Mouse (Mus musculus): ENCODE data around the gene Klhl6.
"Not testable (repeated sequence)": the region's sequence is repeated elsewhere in the genome, so short reads cannot be mapped to it uniquely, and the experiment has no call there.

Gene Klhl6

GRCm38 (mm10) chr16:19982537-19983257, at the start of gene Klhl6:
Klhl6 (minus strand) TSS chr16:19983037.
- DNase-seq = no peak

- DNase-seq = not testable (repeated sequence)
These were observed 44.4 kb upstream of the Klhl6 start for GRCm38 (mm10) chr16:20027241-20027640.

- DNase-seq = no peak
These were observed 40.0 kb upstream of the Klhl6 start for GRCm38 (mm10) chr16:20022821-20023220.

GRCm38 (mm10) chr16:20021848-20022247, 39.0 kb upstream of the Klhl6 start:
- no peak for DNase-seq

- DNase-seq = no peak
These were observed 29.8 kb upstream of the Klhl6 start for GRCm38 (mm10) chr16:20012647-20013046.

GRCm38 (mm10) chr16:20006066-20006465, 23.2 kb upstream of the Klhl6 start:
- DNase-seq = no peak

- not testable (repeated sequence) for DNase-seq
These were observed 17.4 kb upstream of the Klhl6 start for GRCm38 (mm10) chr16:20000286-20000685.

- no peak for DNase-seq
These were observed 14.8 kb upstream of the Klhl6 start for GRCm38 (mm10) chr16:19997616-19998015.

GRCm38 (mm10) chr16:19996913-19997312, 14.1 kb upstream of the Klhl6 start:
- DNase-seq = not testable (repeated sequence)

GRCm38 (mm10) chr16:19995818-19996217, 13.0 kb upstream of the Klhl6 start:
- no peak for DNase-seq

GRCm38 (mm10) chr16:19993278-19993677, 10.4 kb upstream of the Klhl6 start:
- DNase-seq = no peak

- no peak for DNase-seq
These were observed 7.7 kb upstream of the Klhl6 start for GRCm38 (mm10) chr16:19990536-19990935.

- no peak for DNase-seq
These were observed 4.8 kb upstream of the Klhl6 start for GRCm38 (mm10) chr16:19987589-19987988.

- no peak for DNase-seq
These were observed 2.2 kb upstream of the Klhl6 start for GRCm38 (mm10) chr16:19984884-19985643.

- DNase-seq = no peak
These were observed 722 bp upstream of the Klhl6 start for GRCm38 (mm10) chr16:19983559-19983958.

GRCm38 (mm10) chr16:19981684-19982083, 1.2 kb downstream of the Klhl6 start:
- no peak for DNase-seq

GRCm38 (mm10) chr16:19981006-19981405, 1.8 kb downstream of the Klhl6 start:
- no peak for DNase-seq

- no peak for DNase-seq
These were observed 3.1 kb downstream of the Klhl6 start for GRCm38 (mm10) chr16:19979755-19980154.

GRCm38 (mm10) chr16:19977282-19977681, 5.6 kb downstream of the Klhl6 start:
- no peak for DNase-seq

GRCm38 (mm10) chr16:19976825-19977224, 6.0 kb downstream of the Klhl6 start:
- no peak for DNase-seq

- no peak for DNase-seq
These were observed 7.4 kb downstream of the Klhl6 start for GRCm38 (mm10) chr16:19975432-19975831.

GRCm38 (mm10) chr16:19973480-19973879, 9.4 kb downstream of the Klhl6 start:
- DNase-seq = no peak

- DNase-seq = no peak
These were observed 10.0 kb downstream of the Klhl6 start for GRCm38 (mm10) chr16:19972736-19973350.

- DNase-seq = no peak
These were observed 13.3 kb downstream of the Klhl6 start for GRCm38 (mm10) chr16:19969506-19969905.

Measured in right cerebral cortex, postnatal 4 days (tissue).